Mouse (Mus musculus): Measurements from ENCODE around the gene Dcpp1. TPM values are rescaled to one million over a fixed set of nuclear protein-coding genes. Genes with fewer than 3 reads are reported as not detected.

Dcpp1 gene
- not detected in 4 replicates for total RNA-seq (2023)

GRCm38 (mm10) chr17:23880576-23880975 lies at the start of gene Dcpp1, which contains the start of gene Dcpp2:
Gene Dcpp1 (plus strand): TSS chr17:23880876.
Gene Dcpp2 (plus strand): TSS chr17:23880880.

GRCm38 (mm10) chr17:23836006-23836575 lies 44.6 kb upstream of the Dcpp1 start, which contains the start of gene Prss33:
Gene Prss33 (minus strand): TSS chr17:23836056.

GRCm38 (mm10) chr17:23843812-23844273 lies 36.8 kb upstream of the Dcpp1 start, which contains the start of the genes Prss32 and Prss41:
Gene Prss32 (plus strand): TSS chr17:23843855.
Gene Prss41 (minus strand): TSS chr17:23844172.

GRCm38 (mm10) chr17:23867756-23868155 lies 12.9 kb upstream of the Dcpp1 start, which contains the start of gene Prss21:
Gene Prss21 (plus strand): TSS chr17:23868056.

GRCm38 (mm10) chr17:23917158-23917557 lies 36.5 kb downstream of the Dcpp1 start, which contains the start of gene Dcpp3:
Gene Dcpp3 (plus strand): TSS chr17:23917458.

Other genes with a start within 250 kb of the Dcpp1 start
- gene Mmp25, start 235.6 kb upstream of the Dcpp1 start, total RNA-seq (2023): 0.12 to 0.16 TPM in 2 of 4 replicates, not detected in the others
- gene Bicdl2, start 220.4 kb upstream of the Dcpp1 start, total RNA-seq (2023): 0.36 TPM in 1 of 4 replicates, not detected in the others
- 38.2 to 46.6 TPM (median 40.7 TPM) in 4 replicates for gene Hcfc1r1, start 207.3 kb upstream of the Dcpp1 start, total RNA-seq (2023)
- 23.1 to 32.2 TPM (median 25.4 TPM) in 4 replicates for gene Thoc6, start 207.0 kb upstream of the Dcpp1 start, total RNA-seq (2023)
- gene Tnfrsf12a, start 203.4 kb upstream of the Dcpp1 start, total RNA-seq (2023): 14.4 to 18.6 TPM (median 16.4 TPM) in 4 replicates
- gene Cldn6, start 201.6 kb upstream of the Dcpp1 start, total RNA-seq (2023): not detected in 4 replicates
- not detected in 4 replicates for gene Cldn9, start 196.8 kb upstream of the Dcpp1 start, total RNA-seq (2023)
- not detected in 4 replicates for gene 1520401A03Rik, start 158.1 kb upstream of the Dcpp1 start, total RNA-seq (2023)
- 35.2 to 41.8 TPM (median 38.7 TPM) in 4 replicates for gene Pkmyt1, start 154.5 kb upstream of the Dcpp1 start, total RNA-seq (2023)
- 0.52 to 2.1 TPM (median 1.5 TPM) in 4 replicates for gene Paqr4, start 140.0 kb upstream of the Dcpp1 start, total RNA-seq (2023)
- gene Kremen2, start 135.0 kb upstream of the Dcpp1 start, total RNA-seq (2023): 0.37 TPM in 1 of 4 replicates, not detected in the others
- 26.3 to 31.2 TPM (median 27.9 TPM) in 4 replicates for gene Flywch1, start 109.3 kb upstream of the Dcpp1 start, total RNA-seq (2023)
- not detected in 4 replicates for gene Flywch2, start 94.8 kb upstream of the Dcpp1 start, total RNA-seq (2023)
- gene Srrm2, start 90.3 kb upstream of the Dcpp1 start, total RNA-seq (2023): 1,370 to 1,448 TPM (median 1,386 TPM) in 4 replicates
- gene Elob, start 51.7 kb upstream of the Dcpp1 start, total RNA-seq (2023): 153 to 167 TPM (median 160 TPM) in 4 replicates
- gene Prss33, start 44.8 kb upstream of the Dcpp1 start, total RNA-seq (2023): not detected in 4 replicates
- gene Prss32, start 37.0 kb upstream of the Dcpp1 start, total RNA-seq (2023): not detected in 4 replicates
- 0.64 to 0.75 TPM (median 0.66 TPM) in 3 of 4 replicates, not detected in the other for gene Prss41, start 36.7 kb upstream of the Dcpp1 start, total RNA-seq (2023)
- gene Prss21, start 12.8 kb upstream of the Dcpp1 start, total RNA-seq (2023): not detected in 4 replicates
- gene Dcpp2, start within 50 bp of the Dcpp1 start, total RNA-seq (2023): not detected in 4 replicates
- not detected in 4 replicates for gene Dcpp3, start 36.6 kb downstream of the Dcpp1 start, total RNA-seq (2023)
- not detected in 4 replicates for gene Sbp, start 60.8 kb downstream of the Dcpp1 start, total RNA-seq (2023)
- gene Sbpl, start 74.4 kb downstream of the Dcpp1 start, total RNA-seq (2023): not detected in 4 replicates
- gene Prss30, start 99.7 kb downstream of the Dcpp1 start, total RNA-seq (2023): not detected in 4 replicates
- gene Prss22, start 117.2 kb downstream of the Dcpp1 start, total RNA-seq (2023): not detected in 4 replicates
- gene Prss27, start 157.3 kb downstream of the Dcpp1 start, total RNA-seq (2023): not detected in 4 replicates
- gene Kctd5, start 192.6 kb downstream of the Dcpp1 start, total RNA-seq (2023): 29.6 to 31.8 TPM (median 29.9 TPM) in 4 replicates

Measured in B cell, adult 62 days (primary cell).